Mouse (Mus musculus): ENCODE data around the gene Dnajb1. TPM values are rescaled to one million over a fixed set of nuclear protein-coding genes. Genes with fewer than 3 reads are reported as not detected.
A peak's percentile ranks its signal among the peaks of the same experiment; 100 is the strongest.

Dnajb1 gene
- polyA plus RNA-seq, 1 experiment from 2014 or later: 26.1 TPM

DNA sequence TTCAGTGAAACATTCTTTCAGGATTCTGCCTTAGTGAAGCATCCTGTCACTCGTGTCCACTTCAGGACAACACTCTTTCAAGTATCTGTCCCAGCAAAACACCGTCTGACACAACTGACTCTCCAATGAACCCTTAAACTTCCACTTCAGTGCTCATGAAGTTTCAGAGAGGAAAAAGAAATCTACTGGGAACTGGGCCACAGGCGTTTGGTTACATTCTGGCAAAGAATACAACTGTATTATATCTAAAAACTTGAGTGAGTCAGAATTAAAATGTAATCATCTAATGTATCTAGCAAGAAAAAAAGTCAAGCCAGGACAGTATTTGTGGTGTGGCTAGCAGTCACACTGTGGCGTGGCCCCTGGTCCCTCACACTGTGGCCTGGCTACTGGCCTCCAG lies 30.9 kb downstream of the Dnajb1 start:
- Histone ChIP-seq H3K4me2 (replicated peaks; ENCODE audit: low read depth) (no peak overlapping the region), H3K4me3 (ENCODE audit: low read depth, low read length) (no peak overlapping the region), H3K9ac (ENCODE audit: low read depth, low read length) (no peak overlapping the region), H3K27ac (ENCODE audit: low read depth, low read length) (no peak overlapping the region), H3K27me3 (replicated peaks; ENCODE audit: control insufficient read depth, insufficient read depth, low read length) (no peaks in the 10 kb centered on the region), H3K36me3 (ENCODE audit: control insufficient read depth, insufficient read depth) (no peaks in the 10 kb centered on the region), H3K4me1 (replicated peaks; ENCODE audit: control insufficient read depth, insufficient read depth, low read length) (no peaks in the 10 kb centered on the region), H3K9me3 (ENCODE audit: control insufficient read depth) (no peaks in the 10 kb centered on the region)
- 71% methylated on average over 4 of the region's 4 CpGs for WGBS
- ATAC-seq: no peak
- TF ChIP-seq CTCF (IDR thresholded peaks at IDR 0.05; ENCODE audit: low read depth): no peak

- Histone ChIP-seq H3K9me3 (ENCODE audit: control insufficient read depth) (no peaks in the 10 kb centered on the region), H3K9ac (ENCODE audit: low read depth, low read length) (no peak overlapping the region), H3K27ac (ENCODE audit: low read depth, low read length) (no peak overlapping the region), H3K4me2 (replicated peaks; ENCODE audit: low read depth) (no peak overlapping the region), H3K36me3 (ENCODE audit: control insufficient read depth, insufficient read depth) (no peaks in the 10 kb centered on the region), H3K4me1 (replicated peaks; ENCODE audit: control insufficient read depth, insufficient read depth, low read length) (no peaks in the 10 kb centered on the region), H3K4me3 (ENCODE audit: low read depth, low read length) (no peak overlapping the region), H3K27me3 (replicated peaks; ENCODE audit: control insufficient read depth, insufficient read depth, low read length) (no peaks in the 10 kb centered on the region)
- WGBS: 53% methylated on average over 5 of the region's 5 CpGs
- no peak for TF ChIP-seq CTCF (IDR thresholded peaks at IDR 0.05; ENCODE audit: low read depth)
- no peak for ATAC-seq
These were observed 31.7 kb downstream of the Dnajb1 start for GRCm38 (mm10) chr8:83639649-83640048.

DNA sequence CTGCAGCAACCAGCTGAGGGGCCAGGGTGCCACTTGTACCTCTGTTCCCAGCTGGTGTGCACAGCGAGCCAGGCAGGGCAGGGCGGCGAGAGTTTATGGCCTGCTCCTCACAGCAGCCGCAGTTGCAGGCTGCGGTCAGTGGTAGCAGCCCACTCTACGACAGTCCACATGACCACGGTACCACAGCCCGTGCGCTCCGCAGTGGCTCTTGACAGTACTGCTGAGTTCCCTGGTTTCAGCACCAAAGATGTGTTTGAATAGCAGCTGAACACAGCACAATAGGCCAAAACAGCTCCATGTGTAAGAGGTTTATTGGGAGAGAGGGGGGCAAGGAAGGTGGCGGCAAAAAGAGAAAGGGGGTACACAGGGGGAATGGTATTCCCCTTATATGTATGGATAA lies 39.5 kb downstream of the Dnajb1 start:
- WGBS: 97% methylated on average over 11 of the region's 11 CpGs
- Histone ChIP-seq H3K27me3 (replicated peaks; ENCODE audit: control insufficient read depth, insufficient read depth, low read length) (no peaks in the 10 kb centered on the region), H3K9me3 (ENCODE audit: control insufficient read depth) (no peaks in the 10 kb centered on the region), H3K9ac (ENCODE audit: low read depth, low read length) (no peak overlapping the region), H3K36me3 (ENCODE audit: control insufficient read depth, insufficient read depth) (no peaks in the 10 kb centered on the region), H3K27ac (ENCODE audit: low read depth, low read length) (no peak overlapping the region), H3K4me3 (ENCODE audit: low read depth, low read length) (no peak overlapping the region), H3K4me2 (replicated peaks; ENCODE audit: low read depth) (no peak overlapping the region), H3K4me1 (replicated peaks; ENCODE audit: control insufficient read depth, insufficient read depth, low read length) (no peaks in the 10 kb centered on the region)
- no peak for ATAC-seq
- no peak for TF ChIP-seq CTCF (IDR thresholded peaks at IDR 0.05; ENCODE audit: low read depth)

- H3K4me3 ChIP-seq (ENCODE audit: low read depth, low read length): no peak overlapping the region
- no peak overlapping the region for H3K27ac ChIP-seq (ENCODE audit: low read depth, low read length)
- no peak for TF ChIP-seq CTCF (IDR thresholded peaks at IDR 0.05; ENCODE audit: low read depth)
- H3K36me3 ChIP-seq (ENCODE audit: control insufficient read depth, insufficient read depth): no peaks in the 10 kb centered on the region
- H3K4me2 ChIP-seq (replicated peaks; ENCODE audit: low read depth): no peak overlapping the region
- H3K9ac ChIP-seq (ENCODE audit: low read depth, low read length): no peak overlapping the region
- no peaks in the 10 kb centered on the region for H3K27me3 ChIP-seq (replicated peaks; ENCODE audit: control insufficient read depth, insufficient read depth, low read length)
- H3K9me3 ChIP-seq (ENCODE audit: control insufficient read depth): no peaks in the 10 kb centered on the region
- ATAC-seq: no peak
- 96% methylated on average over 4 of the region's 4 CpGs for WGBS
- H3K4me1 ChIP-seq (replicated peaks; ENCODE audit: control insufficient read depth, insufficient read depth, low read length): no peaks in the 10 kb centered on the region
These were observed 40.0 kb downstream of the Dnajb1 start for GRCm38 (mm10) chr8:83648031-83648430.

DNA sequence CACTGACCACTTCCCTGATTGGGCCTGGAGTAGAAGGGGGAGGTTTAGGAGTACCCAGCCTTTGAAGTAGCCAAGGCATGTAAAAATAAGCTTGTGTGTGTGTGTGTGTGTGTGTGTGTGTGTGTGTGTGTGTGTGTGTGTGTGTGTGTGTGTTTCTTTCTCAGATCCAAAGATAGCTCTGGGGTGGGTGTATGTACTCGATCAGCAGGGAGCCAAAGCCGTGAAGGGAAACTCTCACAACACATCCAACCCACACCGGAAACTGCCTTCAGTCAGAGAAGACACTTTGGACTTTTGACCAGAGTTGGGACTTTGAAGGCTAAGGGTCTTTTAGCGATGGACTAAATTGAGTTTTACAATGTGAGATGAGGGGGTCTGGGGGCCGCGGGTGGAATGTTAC lies 41.7 kb downstream of the Dnajb1 start:
- Histone ChIP-seq H3K4me2 (replicated peaks; ENCODE audit: low read depth) (no peak overlapping the region), H3K27ac (ENCODE audit: low read depth, low read length) (no peak overlapping the region), H3K36me3 (ENCODE audit: control insufficient read depth, insufficient read depth) (no peaks in the 10 kb centered on the region), H3K9ac (ENCODE audit: low read depth, low read length) (no peak overlapping the region), H3K27me3 (replicated peaks; ENCODE audit: control insufficient read depth, insufficient read depth, low read length) (no peaks in the 10 kb centered on the region), H3K9me3 (ENCODE audit: control insufficient read depth) (no peaks in the 10 kb centered on the region), H3K4me1 (replicated peaks; ENCODE audit: control insufficient read depth, insufficient read depth, low read length) (no peaks in the 10 kb centered on the region), H3K4me3 (ENCODE audit: low read depth, low read length) (no peak overlapping the region)
- 95% methylated on average over 6 of the region's 6 CpGs for WGBS
- no peak for TF ChIP-seq CTCF (IDR thresholded peaks at IDR 0.05; ENCODE audit: low read depth)
- no peak for ATAC-seq

DNA sequence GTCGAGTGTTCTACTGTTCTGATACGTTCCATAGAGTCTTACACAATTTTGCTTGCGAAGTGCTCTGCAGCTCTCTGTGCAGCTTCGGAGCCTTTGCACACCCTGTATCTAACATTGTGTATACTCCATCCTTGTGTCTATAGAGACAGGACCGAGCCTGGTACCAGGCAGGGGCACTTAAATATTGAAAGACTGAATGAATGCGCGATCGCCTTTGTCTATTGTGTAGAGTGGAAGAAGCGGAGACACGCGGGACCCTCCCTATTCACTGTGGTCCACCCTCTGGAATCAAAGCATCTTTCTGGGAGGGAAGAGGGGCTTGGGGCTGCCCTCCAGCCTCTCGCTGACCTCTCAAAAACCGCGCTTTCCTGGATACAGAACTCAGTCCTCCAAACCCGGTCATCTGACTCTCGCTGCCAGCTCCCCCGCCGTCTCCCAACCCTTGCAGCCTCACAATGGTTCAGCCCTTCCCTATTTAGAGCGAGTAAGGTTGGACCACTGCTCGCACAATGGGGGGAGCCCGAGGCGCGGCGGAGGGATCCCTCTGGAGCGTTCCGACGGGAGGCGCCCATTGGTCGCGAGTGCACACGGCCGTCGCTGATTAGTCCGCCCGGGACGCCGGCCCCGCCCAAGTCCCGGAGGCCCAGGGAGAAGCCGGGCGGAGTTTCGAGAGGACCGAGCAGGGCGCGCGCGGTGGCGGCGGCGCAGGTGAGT lies 44.2 kb downstream of the Dnajb1 start, which contains the start of gene Gipc1:
Gene Gipc1 (plus strand): TSS at position 648 of the 714 bp plus-strand sequence.
- no peak for TF ChIP-seq CTCF (IDR thresholded peaks at IDR 0.05; ENCODE audit: low read depth)
- H3K9me3 ChIP-seq (ENCODE audit: control insufficient read depth): no peaks in the 10 kb centered on the region
- H3K4me2 ChIP-seq (replicated peaks; ENCODE audit: low read depth): peak within 1 kb of the TSS; percentile 90
- no peaks in the 10 kb centered on the region for H3K4me1 ChIP-seq (replicated peaks; ENCODE audit: control insufficient read depth, insufficient read depth, low read length)
- H3K9ac ChIP-seq (ENCODE audit: low read depth, low read length): peak within 1 kb of the TSS; percentile 73
- H3K27me3 ChIP-seq (replicated peaks; ENCODE audit: control insufficient read depth, insufficient read depth, low read length): no peaks in the 10 kb centered on the region
- 4% methylated on average over 50 of the region's 50 CpGs for WGBS
- H3K36me3 ChIP-seq (ENCODE audit: control insufficient read depth, insufficient read depth): no peaks in the 10 kb centered on the region
- peak within 1 kb of the TSS; percentile 62; the same call in 1 of the 2 replicates for H3K27ac ChIP-seq (ENCODE audit: low read depth, low read length)
- ATAC-seq: peak; percentile 98
- peak within 1 kb of the TSS; percentile 98 for H3K4me3 ChIP-seq (ENCODE audit: low read depth, low read length)

All from intestine, postnatal 0 days (tissue).